Mouse (Mus musculus) liver, embryonic 14.5 days (tissue): Measurements from ENCODE around the gene Zp2.

Experiments used
- CTCF ChIP-seq: IDR thresholded peaks from 2 replicates; pipeline ENCODE4 v1.5.1; 2016; ENCODE audit warnings: antibody characterized with exemption, low read depth, control low read depth
- EP300 ChIP-seq: IDR thresholded peaks from 2 replicates; pipeline ENCODE4 v1.6.1; 2016; ENCODE audit warnings: antibody characterized with exemption, low read depth

GRCm38 (mm10) chr7:120094216-120094615, 50.9 kb downstream of the Zp2 start:
- TF ChIP-seq EP300 (no peak), CTCF (no peak)
